Mouse (Mus musculus) hindbrain, postnatal 0 days (tissue): ENCODE measurements around the gene Gm42372. TPM values are rescaled to one million over a fixed set of nuclear protein-coding genes. Genes with fewer than 3 reads are reported as not detected.

Experiments used
- ATAC-seq: fragments of 200-750 bp; cut with Nextera tagmentation; 2 replicates; pipeline ENCODE4 v1.8.0; 2017; ENCODE audit warnings: mild to moderate bottlenecking, moderate TSS enrichment, moderate library complexity
- DNase-seq: peaks from one replicate; pipeline ENCODE4 v3.0.0-alpha.2; 2015; ENCODE audit warnings: low spot score
- H3K27ac ChIP-seq: fragments of 300-500 bp; sonication (generic); 2 replicates; pipeline ENCODE4 v1.5.1; 2014; ENCODE audit warnings: mild to moderate bottlenecking
- H3K27me3 ChIP-seq: fragments of 300-500 bp; sonication (generic); 2 replicates; pipeline ENCODE4 v1.6.1; 2014; ENCODE audit warnings: low read length, mixed read lengths; ENCODE audit not compliant: insufficient read depth
- H3K36me3 ChIP-seq: fragments of 300-500 bp; sonication (generic); 2 replicates; pipeline ENCODE4 v1.6.1; 2014; ENCODE audit warnings: low read length, mixed read lengths; ENCODE audit not compliant: insufficient read depth
- H3K4me1 ChIP-seq: fragments of 300-500 bp; sonication (generic); 2 replicates; pipeline ENCODE4 v1.6.1; 2014; ENCODE audit warnings: antibody characterized with exemption, low read length, mixed read lengths; ENCODE audit not compliant: insufficient read depth
- H3K4me2 ChIP-seq: fragments of 300-500 bp; sonication (generic); 2 replicates; pipeline ENCODE4 v1.6.1; 2014; ENCODE audit warnings: low read depth, mild to moderate bottlenecking, low read length, moderate library complexity, mixed read lengths
- H3K4me3 ChIP-seq: fragments of 300-500 bp; sonication (generic); 2 replicates; pipeline ENCODE4 v1.5.1; 2014; ENCODE audit warnings: low read length
- H3K9ac ChIP-seq: fragments of 300-500 bp; sonication (generic); replicated peaks from 2 replicates; pipeline ENCODE4 v1.6.1; 2014; ENCODE audit warnings: mild to moderate bottlenecking, low read length, moderate library complexity, mixed read lengths
- H3K9me3 ChIP-seq: fragments of 300-500 bp; sonication (generic); 2 replicates; pipeline ENCODE4 v1.6.1; 2016; ENCODE audit warnings: low read length, mixed read lengths
- CTCF ChIP-seq: IDR thresholded peaks from 2 replicates; pipeline ENCODE4 v1.5.1; 2016; ENCODE audit warnings: antibody characterized with exemption, control low read depth, low read depth
- WGBS: fragments of 180-500 bp; shearing (Covaris S2); extraction: QIAGEN DNeasy Blood & Tissue Kit; methylation state at CpG from one replicate; pipeline ENCODE4 v1.1.7; 2014; 5-methylcytosine and 5-hydroxymethylcytosine counted together
- polyA plus RNA-seq: library from polyadenylated mRNA; unstranded; fragments of >200 nt; fragmentation: Nextera tagmentation; extraction: Ambion mirVana; gene quantifications from 2 replicates; pipeline ENCODE4 v1.2.1, GENCODE M21; 2015
- total RNA-seq: library from RNA; depleted of rRNA; stranded (reverse); fragments of >200 nt; gene quantifications from 2 replicates; pipeline ENCODE4 v1.2.3, GENCODE M21; 2014

The Gm42372 gene
- total and polyA plus RNA-seq, 2 experiments from 2014 or later: 8.2 to 36.9 TPM

DNA sequence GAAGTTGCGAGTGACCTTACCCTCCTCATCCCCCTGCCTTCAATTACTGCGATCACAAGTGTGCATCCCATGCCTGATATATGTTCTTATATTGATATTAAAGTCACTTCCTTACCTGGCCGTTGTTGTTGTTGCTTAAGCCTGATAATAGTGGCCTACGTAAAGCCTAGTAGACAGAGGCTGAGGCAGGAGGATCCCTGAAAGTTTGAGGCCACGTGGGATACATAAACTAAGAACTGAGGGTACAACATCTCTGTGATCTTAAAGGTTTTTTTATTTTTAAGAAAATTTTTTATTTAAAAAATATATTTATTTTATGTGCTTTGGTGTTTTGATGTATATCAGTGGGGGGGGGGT lies 9.5 kb downstream of the Gm42372 start, which contains the start of gene Ccdc8:
Gene Ccdc8, plus strand, starts transcription at position 258 of the 357 bp plus-strand sequence.
- Histone ChIP-seq H3K9me3 (no peaks in the 10 kb centered on the region), H3K36me3 (no peaks in the 10 kb centered on the region), H3K27me3 (no peaks in the 10 kb centered on the region), H3K4me1 (peaks cover 7% of the 10 kb centered on the region; the same call in 1 of the 2 replicates), H3K9ac (peak within 1 kb of the TSS; percentile 53; the same call in 1 of the 2 replicates), H3K27ac (peak within 1 kb of the TSS; percentile 74; the same call in 1 of the 2 replicates), H3K4me2 (peak within 1 kb of the TSS; percentile 59), H3K4me3 (peak within 1 kb of the TSS; percentile 38)
- DNase-seq (no peak), ATAC-seq (no peak)
- 93% methylated on average over 5 of the region's 5 CpGs for WGBS
- no peak for TF ChIP-seq CTCF

DNA sequence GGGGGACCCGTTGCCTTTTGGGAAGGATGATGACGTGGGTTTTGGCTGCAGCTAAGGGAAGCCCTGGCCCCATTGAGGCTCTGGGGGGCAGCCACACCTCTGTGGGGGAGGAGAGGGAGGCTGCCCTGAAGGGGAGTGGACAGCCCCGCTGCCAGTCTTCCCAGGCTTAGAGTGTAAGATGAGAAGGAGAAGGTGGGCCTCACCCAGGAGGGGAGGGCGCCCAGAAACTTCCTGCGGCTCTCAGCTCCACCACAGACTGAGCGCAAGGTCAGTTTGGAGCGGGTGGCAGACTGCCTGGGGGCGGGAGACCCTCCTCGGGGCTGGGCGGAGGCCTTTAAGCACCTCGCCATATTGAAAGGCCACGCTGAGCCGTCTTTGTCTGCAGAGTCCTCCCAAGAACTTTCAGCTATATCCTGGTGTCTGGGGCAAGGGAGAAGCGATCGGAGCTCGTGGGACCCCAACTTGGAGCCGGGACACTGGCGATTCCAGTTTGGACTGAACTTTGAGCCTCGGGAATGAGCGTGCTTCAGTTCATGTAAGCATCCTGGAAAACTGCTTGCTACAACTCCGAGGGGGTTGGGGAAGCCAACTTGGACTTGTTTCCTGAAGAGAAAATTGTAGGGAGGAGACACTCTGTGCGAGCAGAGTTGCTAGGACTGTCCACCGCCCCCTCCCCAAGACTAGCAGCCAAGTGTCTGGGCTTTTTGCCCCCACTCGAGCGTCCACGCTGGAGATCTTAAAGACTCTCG lies 10.9 kb downstream of the Gm42372 start:
- WGBS: 9% methylated on average over 27 of the region's 27 CpGs
- peak; percentile 83 for ATAC-seq
- peak; percentile 74 for DNase-seq
- Histone ChIP-seq H3K36me3 (no peaks in the 10 kb centered on the region), H3K4me3 (peak overlapping the region; percentile 38), H3K9me3 (no peaks in the 10 kb centered on the region), H3K9ac (peak overlapping the region; percentile 53), H3K4me2 (peak overlapping the region; percentile 59), H3K4me1 (peaks cover 7% of the 10 kb centered on the region; the same call in 1 of the 2 replicates), H3K27ac (peak overlapping the region; percentile 74), H3K27me3 (no peaks in the 10 kb centered on the region)
- TF ChIP-seq CTCF: no peak

DNA sequence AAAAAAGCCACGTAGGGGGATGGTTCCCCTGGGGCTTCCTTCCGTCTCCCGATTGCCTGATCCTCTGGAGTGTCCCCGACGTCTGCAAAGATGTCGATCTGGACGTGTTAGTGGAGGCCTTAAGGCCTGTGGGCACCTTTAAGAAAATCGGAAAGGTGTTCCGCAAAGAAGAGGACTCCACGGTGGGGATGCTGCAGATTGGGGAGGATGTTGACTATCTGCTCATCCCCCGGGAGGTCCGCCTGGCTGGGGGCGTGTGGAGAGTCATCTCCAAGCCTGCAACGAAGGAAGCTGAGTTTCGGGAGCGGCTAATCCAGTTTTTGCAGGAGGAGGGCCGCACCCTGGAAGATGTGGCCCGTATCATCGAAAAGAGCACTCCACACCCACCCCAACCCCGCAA lies 11.5 kb downstream of the Gm42372 start:
- no peaks in the 10 kb centered on the region for H3K9me3 ChIP-seq
- no peak for TF ChIP-seq CTCF
- 16% methylated on average over 20 of the region's 20 CpGs for WGBS
- H3K36me3 ChIP-seq: no peaks in the 10 kb centered on the region
- H3K4me2 ChIP-seq: peak overlapping the region; percentile 59
- peaks cover 7% of the 10 kb centered on the region; the same call in 1 of the 2 replicates for H3K4me1 ChIP-seq
- H3K4me3 ChIP-seq: peak overlapping the region; percentile 38
- H3K9ac ChIP-seq: peak overlapping the region; percentile 53
- H3K27ac ChIP-seq: peak overlapping the region; percentile 74
- ATAC-seq (no peak), DNase-seq (no peak)
- no peaks in the 10 kb centered on the region for H3K27me3 ChIP-seq

DNA sequence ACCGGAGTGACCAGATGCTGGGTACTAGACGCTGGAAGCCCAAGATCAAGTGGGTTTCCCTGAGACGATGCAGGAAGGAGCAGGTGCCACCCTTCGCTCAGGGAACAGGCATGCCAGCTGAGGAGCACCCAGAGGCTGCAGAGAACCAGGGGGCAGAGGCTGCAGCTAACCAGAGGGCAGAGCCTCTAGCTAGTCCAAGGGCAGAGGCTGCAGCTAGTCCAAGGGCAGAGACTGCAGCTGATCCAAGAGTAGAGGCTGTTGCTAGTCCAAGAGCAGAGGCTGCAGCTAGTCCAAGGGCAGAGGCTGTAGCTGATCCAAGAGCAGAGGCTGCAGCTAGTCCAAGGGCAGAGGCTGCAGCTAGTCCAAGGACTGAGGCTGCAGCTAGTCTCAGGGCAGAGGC lies 12.5 kb downstream of the Gm42372 start:
- Histone ChIP-seq H3K4me2 (peak overlapping the region; percentile 59; the same call in 1 of the 2 replicates), H3K9ac (peak overlapping the region; percentile 53; the same call in 1 of the 2 replicates), H3K27me3 (no peaks in the 10 kb centered on the region), H3K4me1 (peaks cover 7% of the 10 kb centered on the region; the same call in 1 of the 2 replicates), H3K4me3 (peak overlapping the region; percentile 38; the same call in 1 of the 2 replicates), H3K36me3 (no peaks in the 10 kb centered on the region), H3K27ac (0 out of 2 replicates have a peak overlapping the region, but pooled peaks have one; percentile 74), H3K9me3 (no peaks in the 10 kb centered on the region)
- DNase-seq: no peak
- TF ChIP-seq CTCF: no peak
- ATAC-seq: no peak
- WGBS: 79% methylated on average over 4 of the region's 4 CpGs

DNA sequence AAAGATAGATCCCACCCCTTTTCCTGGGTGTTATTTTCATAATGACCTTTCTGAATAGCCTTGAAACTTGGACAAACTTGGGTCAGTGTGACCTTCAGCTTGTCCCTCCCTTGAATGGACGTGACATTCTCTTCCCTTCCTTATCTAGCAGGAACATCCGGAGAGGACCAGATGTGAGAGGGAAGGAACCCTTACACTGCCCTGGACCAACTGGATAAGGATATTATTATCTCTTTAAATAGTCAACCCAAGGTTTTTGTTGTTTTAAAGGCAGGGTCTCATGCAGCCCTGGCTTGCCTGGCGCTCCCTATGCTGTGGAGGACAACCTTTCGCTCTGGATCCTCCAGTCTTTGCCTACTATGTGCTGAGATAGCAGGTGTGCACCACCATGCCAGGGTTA lies 16.3 kb downstream of the Gm42372 start:
- no peak overlapping the region for H3K27ac ChIP-seq
- ATAC-seq (no peak), DNase-seq (no peak)

DNA sequence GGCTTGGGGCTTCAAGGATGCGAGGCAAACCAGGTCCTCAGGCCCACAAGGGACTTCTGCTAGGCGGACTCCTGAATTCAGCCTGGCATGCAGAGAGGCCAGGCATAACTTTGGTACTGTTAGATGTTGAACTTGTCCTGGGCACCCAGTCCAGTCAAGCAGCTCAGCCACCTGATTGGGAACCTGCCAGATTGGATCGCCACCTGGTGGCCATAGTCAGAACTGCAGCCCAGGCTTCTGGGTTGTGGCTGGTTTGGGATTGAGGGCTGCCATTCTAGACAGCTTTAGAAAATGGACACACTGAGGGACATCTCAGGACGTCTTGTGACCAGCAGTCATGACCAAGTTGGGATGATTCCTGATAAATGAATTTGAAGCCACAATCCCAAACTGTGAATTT lies 16.8 kb downstream of the Gm42372 start:
- no peaks in the 10 kb centered on the region for H3K9me3 ChIP-seq
- peak; percentile 42 for ATAC-seq
- H3K4me2 ChIP-seq: no peak overlapping the region

More for the DNA sequence above, 16.3 kb downstream of the Gm42372 start:
- Histone ChIP-seq H3K4me1 (no peaks in the 10 kb centered on the region; the same call in 1 of the 2 replicates), H3K4me3 (no peak overlapping the region), H3K9ac (no peak overlapping the region), H3K27me3 (no peaks in the 10 kb centered on the region), H3K36me3 (no peaks in the 10 kb centered on the region), H3K4me2 (no peak overlapping the region), H3K9me3 (no peaks in the 10 kb centered on the region)
- no peak for TF ChIP-seq CTCF
- WGBS: 67% methylated on average over 4 of the region's 4 CpGs

More for the DNA sequence above, 16.8 kb downstream of the Gm42372 start:
- H3K27ac ChIP-seq: no peak overlapping the region
- no peaks in the 10 kb centered on the region; the same call in 1 of the 2 replicates for H3K4me1 ChIP-seq
- peaks cover 2% of the 10 kb centered on the region; the same call in 1 of the 2 replicates for H3K36me3 ChIP-seq
- no peak overlapping the region for H3K4me3 ChIP-seq
- H3K27me3 ChIP-seq: no peaks in the 10 kb centered on the region
- peak; percentile 86 for DNase-seq
- no peak overlapping the region for H3K9ac ChIP-seq
- peak; percentile 100 for TF ChIP-seq CTCF
- 20% methylated on average over 4 of the region's 4 CpGs for WGBS
